Comparison of ENCODE assay signal across 20 mouse cellular contexts in the genomic region with DNA sequence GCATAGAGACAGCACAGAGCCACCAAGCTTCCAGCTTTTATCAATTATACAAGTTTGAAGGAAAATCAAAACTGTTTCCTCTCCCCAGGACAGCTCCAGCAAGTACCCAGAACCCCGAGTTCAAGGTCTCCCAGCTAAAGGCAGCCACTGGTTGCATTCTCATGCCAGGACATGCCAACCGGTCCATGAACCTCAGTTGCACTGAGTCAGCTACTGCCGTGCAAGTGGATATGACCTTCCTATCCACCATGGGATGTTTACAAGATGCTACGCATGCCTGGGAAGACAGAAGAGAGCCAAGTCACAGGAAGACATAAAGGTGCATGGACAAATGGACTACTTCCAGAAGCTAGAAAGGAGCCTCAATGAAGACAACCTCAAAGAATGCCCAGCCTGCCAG.
"Had no signal": no experiment of that assay in that cellular context is flagged by ENCODE, and none has a peak within 500 bp of the region (broad histone marks: within the 10 kb centered on the region; RNA-seq: fewer than 3 reads in every experiment).

No protein-coding gene starts in this region.

- H3K27ac ChIP-seq: kidney, postnatal 0 days; left cerebral cortex, adult 2 months; liver, embryonic 12.5 days; liver, embryonic 15.5 days; lung, embryonic 15.5 days; midbrain, embryonic 10.5 days; stomach, postnatal 0 days had no signal

- H3K4me3 ChIP-seq: left cerebral cortex, adult 2 months; liver, embryonic 12.5 days; liver, embryonic 15.5 days; lung, embryonic 15.5 days; megakaryocyte, embryonic 14.5 days; midbrain, embryonic 10.5 days had no signal

- H3K36me3 ChIP-seq: liver, embryonic 12.5 days; liver, embryonic 15.5 days had no signal

- DNase-seq: kidney, adult 2 months; kidney, postnatal 25 days; layer of hippocampus, postnatal 36 days; lung, adult 18-20 months; lung, postnatal 10 days; lung, postnatal 36 days; midbrain, embryonic 14.5 days; right cerebral cortex, postnatal 14 days; right cerebral cortex, postnatal 4 days; thymus, adult 2 months; thymus, postnatal 14 days; thymus, postnatal 4 days had no signal

- H3K27me3 ChIP-seq: liver, embryonic 12.5 days; liver, embryonic 15.5 days; lung, embryonic 15.5 days had no signal

- H3K9ac ChIP-seq: liver, embryonic 12.5 days; liver, embryonic 15.5 days; lung, embryonic 15.5 days had no signal
